Mouse (Mus musculus) thymus, postnatal 25 days (tissue): ENCODE measurements around the gene Fbxo31.

Source experiments
- DNase-seq: peaks from one replicate; pipeline ENCODE4 v3.0.0; 2022

The Fbxo31 gene

DNA sequence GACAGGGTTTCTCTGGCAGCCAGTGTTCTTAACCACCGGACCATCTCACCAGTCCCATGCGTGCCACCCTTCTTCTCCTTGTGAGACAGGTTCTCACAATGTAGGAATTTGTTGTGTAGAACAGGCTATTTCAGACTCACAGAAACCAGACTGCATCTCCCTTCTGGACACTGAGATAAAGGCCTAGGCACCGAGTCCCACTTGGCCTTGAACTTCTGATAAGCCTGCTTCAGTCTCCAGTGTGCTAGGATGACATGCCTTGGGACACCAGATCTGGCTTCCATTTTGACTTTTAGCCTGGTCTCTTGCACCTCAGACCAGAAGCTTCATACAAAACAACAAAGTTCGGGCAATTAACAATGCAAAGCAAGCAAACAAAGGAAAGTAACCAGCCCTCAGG, 10.1 kb upstream of the Fbxo31 start:
- DNase-seq = no peak

GRCm38 (mm10) chr8:121585159-121585825, 6.7 kb upstream of the Fbxo31 start:
- peak; percentile 100 for DNase-seq

DNA sequence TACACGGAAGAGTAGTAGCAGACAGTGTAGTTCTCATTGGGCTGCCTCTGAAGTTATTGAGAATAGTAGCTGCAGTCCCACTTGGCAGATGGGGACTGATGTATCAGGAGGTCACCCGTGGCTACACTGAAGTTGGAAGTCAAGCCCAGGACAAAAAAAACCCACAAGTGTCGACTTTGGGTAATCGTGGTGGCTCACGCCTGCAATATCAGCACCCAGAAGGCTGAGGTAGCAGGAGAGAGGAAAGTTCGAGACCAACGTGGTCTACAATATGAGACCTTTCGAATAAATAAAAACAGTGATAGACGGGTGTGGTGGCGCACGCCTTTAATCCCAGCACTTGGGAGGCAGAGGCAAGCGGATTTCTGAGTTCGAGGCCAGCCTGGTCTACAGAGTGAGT, 6.1 kb upstream of the Fbxo31 start:
- peak; percentile 16 for DNase-seq

DNA sequence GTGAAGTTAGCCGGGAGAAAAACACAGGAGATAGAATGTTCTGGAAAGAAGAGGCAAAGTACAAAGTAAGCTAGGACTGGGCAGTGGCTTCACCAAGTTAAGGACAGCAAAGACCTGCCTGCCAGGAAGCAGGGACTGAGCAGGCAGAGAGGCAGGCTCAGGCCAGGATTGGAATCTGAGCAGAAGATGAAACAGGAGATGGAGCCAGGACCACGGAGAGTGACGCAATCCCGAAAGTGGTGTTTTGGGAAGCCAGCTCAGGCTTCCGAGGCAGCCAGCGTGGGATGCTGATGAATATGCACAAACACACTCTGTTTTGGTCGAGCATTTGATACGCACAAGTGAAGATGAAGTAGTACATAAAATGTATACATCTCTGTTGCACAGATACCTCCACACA, 5.0 kb upstream of the Fbxo31 start:
- DNase-seq = no peak

GRCm38 (mm10) chr8:121580465-121580864, 1.9 kb upstream of the Fbxo31 start:
- no peak for DNase-seq

DNA sequence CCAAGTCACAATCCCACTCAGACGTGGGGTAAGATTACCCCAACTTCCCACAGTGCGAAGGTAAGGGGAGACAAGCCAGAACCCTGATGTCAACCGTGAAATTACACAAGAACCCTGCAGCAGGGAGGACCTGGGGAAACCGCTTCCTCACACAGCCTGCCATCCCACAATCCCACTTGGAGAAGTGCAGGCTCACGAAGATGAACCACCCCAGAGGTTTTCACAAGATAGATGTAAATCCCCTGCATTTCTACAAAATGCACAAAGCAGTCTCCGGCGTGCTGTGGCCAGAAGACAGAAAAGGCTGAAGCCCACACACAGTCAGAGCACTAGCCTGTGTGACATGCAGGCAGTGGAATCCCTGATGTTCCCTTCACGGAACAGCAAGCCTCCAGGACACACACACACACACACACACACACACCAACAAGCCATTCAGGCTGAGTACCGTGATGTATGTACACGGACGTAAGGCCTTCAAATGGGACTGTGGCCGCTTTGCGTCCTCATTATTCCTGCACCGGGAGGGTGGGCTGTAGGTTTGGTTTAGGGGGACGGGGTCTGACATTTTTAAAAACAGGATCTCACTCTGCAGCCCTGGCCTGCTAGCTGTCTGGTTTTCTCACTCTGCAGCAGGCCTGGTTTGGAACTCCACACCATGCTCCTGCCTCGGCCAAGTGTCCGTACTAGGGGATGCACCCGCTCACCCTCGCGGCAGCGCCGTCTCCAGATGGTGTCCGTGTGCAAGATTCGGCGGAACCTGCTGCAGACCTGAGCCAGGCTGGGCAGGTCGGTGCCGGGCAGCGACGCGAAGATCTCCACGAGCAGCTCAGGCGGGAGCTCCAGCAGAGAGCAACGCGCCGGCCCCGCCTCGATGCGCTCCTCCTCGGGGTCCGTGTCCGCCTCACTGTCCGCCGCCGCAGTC, 593 bp downstream of the Fbxo31 start:
- no peak for DNase-seq

- DNase-seq = no peak
Measured at GRCm38 (mm10) chr8:121575661-121576060, 2.9 kb downstream of the Fbxo31 start.

DNA sequence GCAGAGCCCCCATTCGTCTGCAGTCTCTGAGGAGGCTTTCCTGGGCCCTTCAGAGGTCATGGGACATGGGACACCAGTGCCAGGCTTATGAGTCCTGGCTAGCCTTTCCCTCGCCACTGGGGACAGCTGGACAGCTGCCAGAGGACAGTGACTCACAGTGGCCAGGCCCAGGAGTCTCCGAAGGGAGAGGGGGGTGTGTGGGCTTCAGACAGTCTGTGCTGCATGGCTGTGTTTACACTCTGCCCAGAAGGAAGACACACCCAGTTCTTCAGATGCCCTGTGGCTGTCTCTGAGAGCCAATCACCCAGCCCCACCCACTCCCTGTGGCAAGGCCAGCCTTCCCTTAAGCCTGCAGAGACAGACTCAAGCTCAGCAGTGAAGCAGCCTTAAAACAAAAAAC, 5.3 kb downstream of the Fbxo31 start:
- no peak for DNase-seq

GRCm38 (mm10) chr8:121572121-121572520, 6.5 kb downstream of the Fbxo31 start:
- no peak for DNase-seq

GRCm38 (mm10) chr8:121570801-121571200, 7.8 kb downstream of the Fbxo31 start:
- no peak for DNase-seq

GRCm38 (mm10) chr8:121570335-121570734, 8.3 kb downstream of the Fbxo31 start:
- no peak for DNase-seq

DNA sequence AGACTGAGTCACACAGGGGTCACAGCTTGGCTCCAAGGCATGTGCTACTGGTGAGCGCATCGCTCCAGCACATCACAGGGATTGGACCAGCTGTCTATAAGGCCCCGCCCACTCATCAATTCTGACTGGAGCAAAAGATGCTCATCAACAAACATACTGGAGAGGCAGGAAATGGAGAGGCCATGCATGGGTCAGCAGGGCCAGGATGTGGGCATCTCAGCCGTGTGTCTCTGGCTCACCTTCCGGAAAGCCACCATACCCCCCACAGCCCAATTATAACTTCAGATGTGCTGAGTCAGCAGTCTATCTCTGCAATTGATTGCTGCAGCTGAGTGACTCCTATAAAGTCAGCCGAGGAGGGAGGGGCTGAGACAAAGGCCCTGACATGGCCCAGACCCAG, 10.3 kb downstream of the Fbxo31 start:
- DNase-seq = no peak

DNA sequence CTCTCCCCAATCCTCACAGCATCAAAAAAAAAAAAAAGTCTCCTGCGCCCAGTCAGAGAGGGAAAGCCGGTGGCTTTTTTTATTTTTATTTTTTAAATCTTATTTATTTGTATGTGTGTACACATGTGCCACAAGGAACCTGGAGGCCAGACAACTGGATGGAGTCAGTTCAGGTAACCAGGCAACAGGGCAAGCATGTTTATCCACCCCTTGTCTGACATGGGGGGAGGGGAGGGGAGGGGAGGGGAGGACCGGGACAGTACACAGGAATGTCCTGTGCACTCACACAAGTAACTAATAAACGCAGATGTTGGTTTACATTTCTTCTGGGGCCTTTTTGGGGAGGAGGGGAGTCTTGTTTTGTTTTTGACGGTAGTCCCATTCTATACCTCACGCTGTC, 14.9 kb downstream of the Fbxo31 start:
- DNase-seq = no peak

- no peak for DNase-seq
Measured at GRCm38 (mm10) chr8:121562941-121563351, 15.7 kb downstream of the Fbxo31 start.

DNA sequence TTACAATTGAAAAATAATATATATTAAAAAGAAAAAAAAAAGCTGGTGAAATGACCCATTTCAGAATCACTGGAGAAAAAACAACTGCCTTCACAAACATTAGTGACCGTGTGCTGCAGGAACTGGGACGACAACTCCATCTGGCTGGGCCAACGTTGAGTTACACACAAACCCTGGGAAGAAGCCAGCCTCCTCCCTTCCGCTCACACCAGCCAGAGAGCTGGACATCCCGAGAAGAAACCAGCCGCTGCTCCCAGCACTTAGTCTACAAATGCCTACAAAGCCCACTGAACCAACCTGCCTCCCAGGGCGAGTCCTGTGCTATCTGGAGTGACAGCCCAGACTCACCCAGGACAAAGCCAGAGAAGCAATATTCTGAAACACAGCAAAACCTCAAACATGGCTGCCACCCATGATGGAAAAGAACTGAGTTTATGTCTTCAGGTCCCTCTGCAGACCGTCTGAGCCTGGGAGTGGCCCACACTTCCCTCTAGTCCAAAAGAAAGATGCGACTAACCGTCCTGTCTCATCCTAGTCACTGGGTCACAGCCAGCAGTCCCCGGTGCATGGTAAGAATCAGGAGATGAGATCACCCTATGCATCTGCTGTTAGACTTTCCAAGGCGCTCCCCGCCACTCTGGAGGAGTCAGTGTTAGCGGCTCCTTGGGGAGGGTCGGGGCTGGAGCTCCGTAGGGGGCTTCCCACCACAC, 16.8 kb downstream of the Fbxo31 start:
- no peak for DNase-seq

DNA sequence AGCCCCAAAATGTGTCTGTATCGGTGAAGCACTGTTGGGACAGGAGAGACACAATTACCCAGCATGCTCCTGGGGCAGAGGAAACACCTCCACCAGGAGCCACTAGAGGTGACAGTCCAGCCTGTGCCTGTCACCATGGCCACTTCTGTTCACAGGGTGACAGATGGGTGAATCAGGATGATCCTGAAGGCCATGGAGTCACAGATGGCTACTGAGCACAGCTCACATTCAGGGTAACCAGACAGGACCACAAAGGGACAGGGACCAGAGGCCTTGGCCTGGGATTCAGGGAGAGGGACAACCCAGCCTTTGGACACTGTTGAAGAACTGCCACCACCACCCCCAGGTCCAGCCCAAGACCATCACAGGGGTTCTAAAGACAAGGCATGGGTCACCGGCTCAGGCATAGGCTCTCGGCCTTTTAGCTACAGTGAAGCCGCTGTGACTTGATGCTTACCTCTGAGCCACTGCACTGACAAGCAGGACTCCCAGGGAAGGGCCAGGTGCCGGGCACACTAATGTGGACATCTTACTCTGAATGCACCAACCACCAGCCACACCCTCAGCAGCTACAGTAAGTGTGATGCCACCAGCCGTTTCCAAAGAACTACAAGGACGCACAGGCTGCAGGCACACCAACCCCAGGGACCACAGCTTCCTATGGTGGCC, 18.0 kb downstream of the Fbxo31 start:
- DNase-seq = no peak

GRCm38 (mm10) chr8:121559801-121560200, 18.8 kb downstream of the Fbxo31 start:
- no peak for DNase-seq

GRCm38 (mm10) chr8:121558538-121558937, 20.1 kb downstream of the Fbxo31 start:
- no peak for DNase-seq

- DNase-seq = no peak
Measured at GRCm38 (mm10) chr8:121557746-121558145, 20.9 kb downstream of the Fbxo31 start.

- no peak for DNase-seq
Measured at GRCm38 (mm10) chr8:121553831-121554475, 24.7 kb downstream of the Fbxo31 start.

DNA sequence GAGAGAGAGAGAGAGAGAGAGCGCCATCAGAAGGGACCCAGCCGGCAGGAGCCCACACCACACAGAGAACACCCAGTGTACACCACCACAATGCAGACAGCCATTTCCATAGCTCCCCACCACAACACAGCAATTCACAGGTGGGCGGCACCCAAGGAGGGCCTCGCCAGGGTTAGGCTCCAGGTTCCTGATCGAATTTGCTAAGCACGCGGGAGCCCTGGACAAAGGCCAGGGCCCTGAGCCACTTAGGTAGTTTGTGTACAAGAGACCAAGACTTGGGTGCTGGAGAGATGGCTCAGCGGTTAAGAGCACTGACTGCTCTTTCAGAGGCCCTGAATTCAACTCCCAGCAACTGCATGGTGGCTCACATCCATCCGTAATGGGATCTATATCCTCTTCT, 26.1 kb downstream of the Fbxo31 start:
- DNase-seq = no peak
